Mouse (Mus musculus): ENCODE measurements at regions not wholly inside any gene's neighbourhood (a gene's known extent, or its start where the extent isn't known, plus 50 kb on each side); places are given as distances from the start of the nearest gene placed in this dataset.

DNA sequence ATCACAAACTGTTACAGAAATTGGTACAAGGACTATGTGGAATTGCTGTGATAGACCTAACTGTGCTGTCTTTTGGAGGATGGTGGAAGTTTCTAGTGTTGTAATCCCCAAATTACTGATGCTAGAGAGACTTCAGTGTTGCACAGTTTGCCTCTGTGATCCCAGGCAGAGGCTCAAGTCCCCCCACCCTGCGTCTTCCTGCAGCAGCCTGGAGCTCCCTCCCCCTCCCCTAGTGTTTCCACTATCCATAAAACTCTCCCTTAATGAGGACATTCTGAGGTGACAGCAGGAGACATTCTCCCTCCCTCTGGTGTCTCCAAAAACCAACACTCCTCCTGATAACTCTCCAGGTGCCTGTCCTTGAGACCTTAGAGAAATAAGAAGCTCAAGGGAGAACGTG, 242.8 kb downstream of the 1700064H15Rik start:
- Histone ChIP-seq H3K27me3 (replicated peaks; ENCODE audit: control insufficient read depth, insufficient read depth, low read length) (no peaks in the 10 kb centered on the region), H3K36me3 (ENCODE audit: control insufficient read depth, insufficient read depth, low read length) (no peaks in the 10 kb centered on the region), H3K27ac (ENCODE audit: insufficient read depth, low read depth, low read length) (no peak overlapping the region), H3K4me3 (ENCODE audit: insufficient read depth, low read depth, low read length) (no peak overlapping the region), H3K4me1 (ENCODE audit: control insufficient read depth, insufficient read depth, low read length) (no peaks in the 10 kb centered on the region)
- no peak for DNase-seq
- 20% methylated on average over 2 of the region's 2 CpGs for WGBS
- TF ChIP-seq CTCF (conservative IDR thresholded peaks at IDR 0.05; ENCODE audit: insufficient read depth, insufficient read length, low read depth, low read length) (no peak), POLR2A (IDR thresholded peaks at IDR 0.05; ENCODE audit: low read depth, low read length) (no peak)

GRCm38 (mm10) chr3:19368998-19369397, 259.5 kb downstream of the 1700064H15Rik start:
- Histone ChIP-seq H3K27ac (ENCODE audit: insufficient read depth, low read depth, low read length) (no peak overlapping the region), H3K4me1 (ENCODE audit: control insufficient read depth, insufficient read depth, low read length) (no peaks in the 10 kb centered on the region), H3K4me3 (ENCODE audit: insufficient read depth, low read depth, low read length) (no peak overlapping the region), H3K36me3 (ENCODE audit: control insufficient read depth, insufficient read depth, low read length) (no peaks in the 10 kb centered on the region), H3K27me3 (replicated peaks; ENCODE audit: control insufficient read depth, insufficient read depth, low read length) (no peaks in the 10 kb centered on the region)
- WGBS: 87% methylated on average over 1 of the region's 1 CpGs
- TF ChIP-seq POLR2A (IDR thresholded peaks at IDR 0.05; ENCODE audit: low read depth, low read length) (no peak), CTCF (conservative IDR thresholded peaks at IDR 0.05; ENCODE audit: insufficient read depth, insufficient read length, low read depth, low read length) (no peak)
- DNase-seq: no peak

DNA sequence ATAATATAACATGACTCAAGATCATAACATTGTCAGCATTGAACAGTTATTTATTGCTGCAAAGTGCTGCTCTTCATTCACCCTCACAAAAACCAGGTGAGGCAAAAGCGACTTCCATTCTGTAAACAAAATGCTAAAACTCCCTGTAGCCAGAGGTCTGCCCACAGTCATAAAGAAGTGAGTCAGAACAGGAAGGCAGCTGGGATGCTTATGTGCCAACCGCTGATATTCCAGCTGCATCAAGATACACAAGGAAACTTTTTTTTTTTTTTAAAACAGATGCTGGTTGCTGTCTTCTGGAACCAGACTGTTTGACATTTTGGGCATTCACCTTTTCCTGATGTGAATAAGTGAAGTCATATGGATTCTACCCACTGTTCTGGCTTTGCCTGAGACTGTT, 260.7 kb downstream of the 1700064H15Rik start:
- TF ChIP-seq POLR2A (IDR thresholded peaks at IDR 0.05; ENCODE audit: low read depth, low read length) (no peak), CTCF (conservative IDR thresholded peaks at IDR 0.05; ENCODE audit: insufficient read depth, insufficient read length, low read depth, low read length) (no peak)
- Histone ChIP-seq H3K27me3 (replicated peaks; ENCODE audit: control insufficient read depth, insufficient read depth, low read length) (no peaks in the 10 kb centered on the region), H3K27ac (ENCODE audit: insufficient read depth, low read depth, low read length) (no peak overlapping the region), H3K4me3 (ENCODE audit: insufficient read depth, low read depth, low read length) (no peak overlapping the region), H3K36me3 (ENCODE audit: control insufficient read depth, insufficient read depth, low read length) (no peaks in the 10 kb centered on the region), H3K4me1 (ENCODE audit: control insufficient read depth, insufficient read depth, low read length) (no peaks in the 10 kb centered on the region)
- DNase-seq: no peak
- WGBS: 64% methylated on average over 2 of the region's 2 CpGs

Data from kidney, adult 2 months (tissue).